Mouse (Mus musculus): Measurements from ENCODE around the gene Zfp990. TPM values are rescaled to one million over a fixed set of nuclear protein-coding genes. Genes with fewer than 3 reads are reported as not detected.
"Not testable (repeated sequence)": the region's sequence is repeated elsewhere in the genome, so short reads cannot be mapped to it uniquely, and the experiment has no call there.

The Zfp990 gene
- under 1 TPM; 0.12 to 0.22 TPM for total RNA-seq (2021)
- long read RNA-seq, experiment 1 = 0 reads
- long read RNA-seq, experiment 2 = 0 reads

DNA sequence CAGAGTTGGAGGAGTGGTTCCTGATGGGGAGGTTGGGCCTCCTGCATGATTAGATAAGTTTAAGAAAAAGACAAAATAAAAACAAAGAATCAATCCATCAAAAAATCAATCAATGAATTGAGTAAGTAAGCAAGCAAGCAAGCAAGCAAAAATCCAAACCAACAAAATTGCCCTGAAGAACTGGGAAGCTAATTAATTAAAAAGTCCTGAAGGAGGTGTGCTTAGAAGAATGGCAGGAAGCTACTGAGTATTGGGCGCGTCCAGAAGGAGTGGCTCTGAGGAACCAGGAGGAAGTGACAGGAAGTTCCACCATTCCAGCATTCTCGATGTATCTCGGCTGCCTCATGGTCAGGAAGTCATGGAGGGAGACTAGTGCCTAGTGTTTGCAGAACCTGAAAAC is at the start of gene Zfp990:
Zfp990 (plus strand) TSS at position 301 of the 400 bp plus-strand sequence.
- DNase-seq; intact Hi-C loops (cut with DNase I; ENCODE audit: low total_unique reads): not testable (repeated sequence)

DNA sequence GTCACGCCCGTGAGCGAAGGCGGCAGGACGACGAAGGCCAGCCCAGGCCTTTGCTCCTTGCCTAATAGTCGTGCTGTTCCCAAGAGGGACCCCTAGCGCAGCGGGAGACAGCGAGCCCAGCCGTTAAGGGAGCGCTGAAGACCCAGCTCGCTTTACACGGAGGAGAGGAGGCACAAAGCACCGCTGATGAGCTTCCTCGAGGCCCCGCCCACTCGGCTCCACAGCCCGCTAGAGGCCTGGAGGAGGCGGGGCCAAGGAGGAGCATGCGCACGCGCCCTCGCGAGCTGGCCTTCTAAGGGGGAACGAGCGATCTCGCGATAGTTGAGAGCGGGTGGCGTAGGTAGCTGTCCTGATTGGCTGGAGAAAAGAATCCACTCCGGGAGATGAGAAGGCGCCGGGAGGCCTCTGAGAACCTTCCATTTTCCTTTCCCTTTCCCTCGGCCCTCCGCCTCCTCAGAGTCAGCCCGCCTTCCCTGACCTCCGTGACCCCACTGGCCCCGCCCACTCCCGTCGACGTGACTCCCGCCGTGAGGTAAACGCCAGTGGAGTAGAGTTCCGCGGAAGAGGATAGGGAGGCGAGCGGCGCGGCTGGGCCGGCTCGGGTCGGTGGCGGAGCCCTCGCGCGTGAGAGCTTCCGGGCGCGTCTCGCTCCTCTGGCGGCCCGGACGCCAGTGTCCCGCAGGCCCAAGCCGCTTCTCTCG is 46.9 kb upstream of the Zfp990 start:
- DNase-seq; intact Hi-C loops (cut with DNase I; ENCODE audit: low total_unique reads): not testable (repeated sequence)

DNA sequence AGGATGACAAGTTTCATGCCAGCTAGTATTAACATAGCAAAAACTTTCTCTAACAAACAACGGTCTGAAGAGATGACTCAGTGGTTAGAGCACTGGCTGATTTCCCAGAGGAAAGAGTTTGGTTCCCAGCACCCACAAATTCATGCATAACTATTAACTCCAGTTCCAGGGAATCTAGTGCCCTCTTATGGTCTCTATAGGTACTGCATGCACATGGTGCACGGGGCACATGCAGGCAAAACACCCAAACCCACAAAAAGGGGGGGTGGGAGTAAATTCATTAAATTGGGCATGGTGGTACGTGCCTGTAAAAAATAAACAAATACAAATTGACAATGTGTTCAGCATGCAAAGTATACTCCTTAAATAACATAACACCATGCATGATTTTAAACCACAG is 32.4 kb upstream of the Zfp990 start:
- no peak for DNase-seq
- intact Hi-C loops (cut with DNase I; ENCODE audit: low total_unique reads) = no loop called here

DNA sequence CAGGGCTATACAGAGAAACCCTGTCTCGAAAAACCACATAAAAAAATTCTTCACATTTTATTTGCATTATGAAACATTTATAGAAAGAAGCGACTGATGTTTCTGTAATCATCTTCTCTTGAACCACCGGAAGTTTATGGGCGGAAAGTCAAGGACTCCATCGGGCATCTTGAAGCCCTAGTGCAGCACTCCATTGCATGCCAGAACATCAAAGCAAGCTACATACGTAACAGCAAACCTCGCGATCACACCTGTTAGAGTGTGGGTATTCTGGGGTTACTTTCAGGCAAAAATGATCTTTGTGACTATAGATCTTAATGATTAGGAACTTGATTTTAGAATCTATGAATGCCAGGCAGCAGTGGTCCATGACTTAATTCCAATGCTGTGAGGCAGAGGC is 29.9 kb upstream of the Zfp990 start:
- intact Hi-C loops (cut with DNase I; ENCODE audit: low total_unique reads) = not testable (repeated sequence)

DNA sequence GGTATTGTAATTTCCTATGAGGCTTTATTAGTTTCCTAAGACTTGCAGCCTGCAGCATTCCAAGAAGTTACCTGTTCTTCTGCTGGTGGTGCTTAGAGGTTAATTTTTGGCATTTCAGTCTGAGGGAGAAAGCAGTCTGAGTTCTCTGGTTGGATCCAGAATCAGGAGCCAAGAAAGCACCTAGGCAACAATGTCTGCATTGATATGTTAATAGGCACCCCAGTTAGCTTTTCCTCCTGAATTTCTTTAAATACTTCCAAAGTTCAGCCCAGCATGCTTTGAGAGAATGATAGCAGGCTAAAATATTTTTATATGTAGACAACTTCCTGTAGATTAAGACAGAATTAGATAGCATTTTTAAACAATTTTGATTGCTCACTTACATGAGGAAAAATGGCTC is 21.2 kb upstream of the Zfp990 start:
- intact Hi-C loops (cut with DNase I; ENCODE audit: low total_unique reads) = no loop called here
- DNase-seq = no peak

More for the DNA sequence above, 29.9 kb upstream of the Zfp990 start:
- DNase-seq = not testable (repeated sequence)

DNA sequence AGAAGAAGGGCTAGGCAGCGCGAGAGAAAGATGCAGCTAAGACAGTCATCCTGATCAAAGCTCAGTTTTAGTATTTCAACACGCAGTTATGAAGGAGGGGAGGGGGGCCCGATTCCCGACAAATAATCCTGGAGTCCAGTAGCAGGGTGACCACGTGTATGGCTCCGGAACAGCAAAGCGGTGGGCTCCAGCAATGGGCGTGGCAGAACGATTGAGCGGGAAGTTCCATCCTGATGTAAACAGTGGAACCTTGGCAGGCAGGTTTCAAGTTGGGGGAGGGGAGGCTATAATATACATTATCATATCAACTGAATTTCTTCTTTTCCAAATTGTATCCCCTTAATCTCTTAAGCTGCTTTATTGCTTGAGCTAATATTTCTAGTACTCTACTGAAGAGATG is 18.4 kb upstream of the Zfp990 start:
- intact Hi-C loops (cut with DNase I; ENCODE audit: low total_unique reads) = no loop called here
- no peak for DNase-seq

DNA sequence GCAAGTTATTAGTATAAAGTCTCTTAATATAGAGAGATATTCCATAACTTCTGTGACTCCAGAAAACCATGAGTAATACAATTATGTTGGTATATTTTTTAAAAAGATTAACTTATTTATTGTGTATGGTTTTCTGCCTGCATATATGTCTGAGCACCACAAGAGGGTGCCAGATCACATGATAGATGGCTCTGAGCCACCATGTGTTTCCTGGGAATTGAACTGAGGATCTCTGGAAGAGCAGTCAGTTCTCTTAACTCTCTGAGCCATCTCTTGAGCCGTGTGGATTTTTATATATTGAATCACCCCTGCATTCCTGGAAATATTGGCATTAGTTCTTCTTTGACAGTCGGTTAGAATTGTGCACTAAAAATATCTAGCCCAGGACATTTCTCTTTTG is 17.2 kb upstream of the Zfp990 start:
- DNase-seq; intact Hi-C loops (cut with DNase I; ENCODE audit: low total_unique reads): not testable (repeated sequence)

DNA sequence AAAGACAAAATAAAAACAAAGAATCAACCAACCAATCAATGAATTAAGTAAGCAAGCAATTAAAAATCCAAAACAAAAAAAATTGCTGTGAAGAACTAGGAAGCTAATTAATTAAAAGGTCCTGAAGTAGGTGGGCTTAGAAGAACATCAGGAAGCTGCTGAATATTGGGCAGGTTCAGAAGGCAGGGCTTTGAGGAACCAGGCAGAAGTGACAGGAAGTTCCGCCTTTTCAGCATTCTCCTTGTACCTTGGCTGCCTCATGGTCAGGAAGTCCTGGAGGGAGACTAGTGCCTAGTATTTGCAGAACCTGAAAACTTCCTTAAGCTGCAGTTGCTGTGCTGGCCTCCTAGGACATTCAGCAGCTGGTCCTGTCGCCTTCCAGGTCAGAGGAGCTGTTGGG is 4.1 kb downstream of the Zfp990 start:
- intact Hi-C loops (cut with DNase I; ENCODE audit: low total_unique reads); DNase-seq: not testable (repeated sequence)

DNA sequence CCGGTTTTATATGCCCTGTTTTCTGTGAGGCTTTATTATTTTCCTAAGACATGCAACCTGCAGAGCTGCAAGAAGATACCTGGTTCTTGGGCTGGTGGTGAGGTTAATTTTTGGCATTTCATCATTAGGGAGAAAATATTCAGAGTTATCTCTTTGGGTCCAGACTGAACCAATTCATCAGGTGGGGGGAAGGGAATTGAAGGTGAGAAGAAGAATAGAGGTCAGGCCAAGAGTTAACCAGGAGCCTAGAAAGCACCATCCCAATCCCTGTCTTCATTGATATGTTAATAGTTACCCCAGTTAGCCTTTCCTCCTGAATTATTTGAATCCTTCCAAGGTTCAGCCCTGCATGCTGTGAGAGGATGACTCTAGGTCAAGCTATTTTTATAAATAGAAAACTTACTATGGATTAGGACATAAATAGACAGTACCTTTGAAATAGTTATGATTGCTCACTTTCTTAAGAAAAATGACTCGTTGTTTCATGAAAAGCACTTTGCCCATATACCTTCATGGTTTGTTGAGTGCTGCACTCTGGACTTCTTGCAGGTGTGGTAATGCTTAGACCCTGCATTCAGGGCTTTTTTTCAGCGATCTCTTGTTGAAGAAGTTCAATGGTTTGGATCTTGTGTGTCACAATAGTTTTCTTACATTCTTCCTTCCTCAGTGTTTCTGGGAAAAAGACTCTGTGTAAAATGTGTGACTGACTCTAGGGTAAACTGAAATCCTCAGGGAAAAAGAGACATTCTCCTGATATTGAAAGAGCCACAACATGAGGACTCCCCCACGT is 5.4 kb downstream of the Zfp990 start:
- DNase-seq; intact Hi-C loops (cut with DNase I; ENCODE audit: low total_unique reads): not testable (repeated sequence)

DNA sequence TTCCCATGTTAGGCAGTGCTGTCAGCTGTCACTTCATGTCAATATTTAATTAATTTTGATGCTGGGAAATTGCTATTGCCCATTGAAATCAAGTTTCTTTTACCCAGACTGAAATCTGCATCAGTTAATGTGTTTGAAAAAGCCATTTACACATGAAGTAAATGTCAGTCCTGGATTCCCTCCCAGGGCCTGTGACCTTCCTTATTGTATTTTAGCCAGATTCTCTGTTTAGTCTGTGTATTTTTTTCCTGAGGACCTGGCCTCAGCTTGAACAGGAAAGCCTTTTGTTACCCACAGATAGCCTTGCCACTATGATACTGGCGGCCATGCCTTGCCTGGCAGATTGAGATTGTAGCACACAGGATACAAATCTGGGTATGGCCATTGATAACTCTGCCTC is 6.8 kb downstream of the Zfp990 start:
- intact Hi-C loops (cut with DNase I; ENCODE audit: low total_unique reads); DNase-seq: not testable (repeated sequence)

DNA sequence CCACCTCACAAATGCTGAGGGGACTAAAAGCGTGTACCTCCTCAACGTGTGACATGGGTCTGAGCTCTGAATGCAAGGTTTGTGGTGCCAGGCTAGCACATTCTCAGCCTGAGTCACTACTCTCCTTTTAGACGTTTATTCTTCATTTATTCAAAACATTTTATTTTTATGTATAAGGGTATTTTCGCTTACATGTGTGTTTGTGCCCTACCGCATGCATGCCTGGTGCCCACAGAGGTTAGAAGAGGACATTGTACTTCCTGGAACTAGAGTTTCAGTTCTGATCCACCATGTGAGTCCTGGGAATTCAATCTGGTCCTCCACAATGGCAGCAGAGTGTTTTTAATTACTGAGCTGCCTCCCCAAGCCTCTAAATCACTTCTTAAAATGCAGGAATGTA is 33.3 kb downstream of the Zfp990 start:
- intact Hi-C loops (cut with DNase I; ENCODE audit: low total_unique reads); DNase-seq: not testable (repeated sequence)

DNA sequence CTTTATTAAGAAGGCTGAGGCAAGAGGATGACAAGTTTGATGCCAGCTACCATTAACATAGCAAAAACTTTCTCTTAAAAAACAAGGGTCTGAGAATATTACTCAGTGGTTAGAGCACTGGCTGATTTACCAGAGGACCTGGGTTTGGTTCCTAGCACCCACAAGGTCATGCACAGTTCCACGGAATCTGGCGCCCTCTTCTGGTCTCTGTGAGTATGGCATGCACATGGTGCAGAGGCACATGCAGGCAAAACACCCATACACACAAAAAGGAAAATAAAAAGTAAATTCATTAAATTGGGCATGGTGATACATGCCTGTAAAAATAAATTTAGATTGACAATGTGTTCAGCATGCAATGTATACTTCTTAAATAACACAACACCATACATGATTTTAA is 34.5 kb downstream of the Zfp990 start:
- DNase-seq; intact Hi-C loops (cut with DNase I; ENCODE audit: low total_unique reads): not testable (repeated sequence)

DNA sequence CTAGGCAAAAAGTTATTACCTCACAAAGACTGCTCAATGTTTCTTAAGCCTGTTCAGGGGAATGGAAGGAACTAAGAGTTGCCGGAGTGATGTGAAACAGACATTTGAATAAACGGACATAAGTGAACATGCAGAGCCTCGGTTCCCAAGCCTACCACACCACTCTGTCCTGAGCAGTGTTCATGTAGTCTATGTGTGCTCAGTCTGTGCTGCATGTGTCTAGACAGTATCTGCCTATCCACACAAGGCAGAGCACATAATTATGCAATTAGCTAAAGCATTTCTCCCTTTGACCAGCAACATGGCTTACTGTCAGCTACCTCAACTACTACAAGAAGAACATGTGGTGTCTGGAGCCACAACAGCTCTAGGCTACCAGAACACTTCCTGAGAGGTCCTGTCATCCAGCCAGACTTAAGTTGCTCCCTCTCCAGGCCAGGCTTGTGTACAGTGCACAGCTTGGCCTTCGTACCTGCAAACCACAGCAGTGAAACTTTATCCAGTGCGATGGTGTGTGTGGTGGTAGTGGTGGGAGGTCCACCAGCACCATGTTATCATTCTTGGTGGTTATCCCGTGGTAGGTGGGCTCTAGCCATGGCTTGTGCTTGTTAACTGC is 35.3 kb downstream of the Zfp990 start:
- DNase-seq; intact Hi-C loops (cut with DNase I; ENCODE audit: low total_unique reads): not testable (repeated sequence)

DNA sequence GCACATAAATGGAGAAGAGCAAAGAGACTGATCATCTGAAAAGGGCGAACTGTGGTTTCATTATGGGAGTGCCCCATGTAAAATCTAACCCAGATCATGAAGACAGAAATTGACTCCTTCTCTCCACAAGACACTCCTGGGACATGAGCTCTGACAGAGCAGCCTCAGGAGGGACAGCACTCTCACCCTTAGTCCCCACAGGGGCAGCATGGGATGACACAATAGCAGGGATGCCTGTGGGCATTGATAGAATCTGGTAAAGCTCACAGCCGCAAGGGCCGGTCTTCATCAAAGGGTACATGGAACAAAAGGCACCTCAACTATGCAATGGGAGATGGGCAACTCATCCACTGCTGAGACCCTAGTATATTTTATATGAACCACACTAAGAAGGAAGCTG is 35.9 kb downstream of the Zfp990 start:
- DNase-seq; intact Hi-C loops (cut with DNase I; ENCODE audit: low total_unique reads): not testable (repeated sequence)

DNA sequence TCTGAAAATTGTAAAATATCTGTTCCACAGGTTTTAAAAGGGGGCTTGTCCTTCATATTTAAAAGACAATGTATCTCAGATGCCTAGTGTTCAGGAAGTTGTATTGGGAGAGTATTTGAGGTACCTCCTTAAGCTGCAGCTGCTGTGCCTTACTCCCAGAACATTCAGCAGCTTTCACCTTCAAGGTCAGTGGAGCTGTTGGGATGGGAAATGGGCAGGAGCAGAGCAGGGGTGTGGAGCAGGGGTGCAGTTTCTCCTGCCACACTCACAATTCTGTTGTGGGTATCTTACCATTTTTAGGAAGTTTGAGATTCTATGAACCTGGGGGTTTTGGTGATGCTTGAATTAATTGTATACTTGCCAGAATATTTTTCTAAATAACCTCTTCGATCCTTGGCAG is 46.1 kb downstream of the Zfp990 start:
- no peak for DNase-seq
- intact Hi-C loops (cut with DNase I; ENCODE audit: low total_unique reads) = no loop called here

DNA sequence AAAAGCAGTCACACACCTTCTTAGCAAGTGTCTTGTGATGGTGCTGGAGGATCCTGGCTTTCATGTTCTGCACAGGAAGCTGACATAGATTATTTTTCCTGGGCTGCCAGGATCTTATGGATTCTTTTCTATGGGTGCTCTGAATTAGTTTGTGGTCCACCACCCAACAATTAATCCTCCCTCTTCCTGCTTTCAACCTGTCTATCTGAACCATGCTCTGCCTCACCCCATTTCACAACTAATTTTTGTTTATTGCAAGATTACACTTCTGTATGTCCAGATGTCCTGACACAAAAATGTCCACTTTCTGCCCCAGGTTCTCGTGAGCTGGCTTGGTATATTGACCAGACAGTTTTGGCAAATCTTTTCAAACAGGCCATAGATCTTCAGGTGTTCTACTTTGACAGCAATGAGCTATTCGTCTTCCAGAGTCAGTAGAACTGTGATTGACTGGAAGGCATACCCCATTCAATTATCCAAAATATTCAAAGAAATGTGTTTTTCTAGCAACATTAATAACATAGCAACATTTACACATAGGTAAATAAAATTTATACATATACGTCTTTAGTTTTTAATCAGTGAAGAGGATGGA is 49.0 kb downstream of the Zfp990 start:
- no peak for DNase-seq
- intact Hi-C loops (cut with DNase I; ENCODE audit: low total_unique reads) = no loop called here

DNA sequence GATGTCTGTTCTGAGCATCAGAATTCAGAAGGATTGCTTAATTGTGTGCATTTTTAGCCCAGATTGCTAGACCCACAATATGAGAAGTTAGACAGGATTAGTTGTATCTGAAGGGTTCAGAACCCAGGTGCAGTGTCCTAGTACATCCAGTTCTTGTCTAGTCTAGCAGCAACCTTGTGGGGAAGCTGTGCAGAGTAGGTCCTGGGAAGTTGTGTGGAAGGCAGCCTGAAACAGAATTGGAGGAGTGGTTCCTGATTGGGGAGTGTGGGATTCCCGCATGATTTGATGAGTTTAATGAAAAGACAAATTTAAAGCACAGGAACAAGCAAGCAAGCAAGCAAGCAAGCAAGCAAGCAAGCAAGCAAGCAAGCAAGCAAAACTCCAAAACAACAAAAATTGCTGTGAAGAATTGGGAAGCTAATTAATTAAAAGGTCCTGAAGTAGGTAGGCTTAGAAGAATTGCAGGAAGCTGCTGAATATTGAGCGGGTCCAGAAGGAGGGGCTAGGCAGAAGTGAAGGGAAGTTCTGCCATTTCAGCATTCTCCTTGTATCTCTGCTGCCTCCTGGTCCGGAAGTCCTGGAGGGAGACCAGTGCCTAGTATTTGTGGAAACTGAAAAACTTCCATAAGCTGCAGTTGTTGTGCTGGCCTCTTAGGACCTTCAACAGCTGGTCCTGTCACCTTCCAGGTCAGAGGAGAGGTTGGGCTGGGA is 53.7 kb downstream of the Zfp990 start:
- intact Hi-C loops (cut with DNase I; ENCODE audit: low total_unique reads) = no loop called here

DNA sequence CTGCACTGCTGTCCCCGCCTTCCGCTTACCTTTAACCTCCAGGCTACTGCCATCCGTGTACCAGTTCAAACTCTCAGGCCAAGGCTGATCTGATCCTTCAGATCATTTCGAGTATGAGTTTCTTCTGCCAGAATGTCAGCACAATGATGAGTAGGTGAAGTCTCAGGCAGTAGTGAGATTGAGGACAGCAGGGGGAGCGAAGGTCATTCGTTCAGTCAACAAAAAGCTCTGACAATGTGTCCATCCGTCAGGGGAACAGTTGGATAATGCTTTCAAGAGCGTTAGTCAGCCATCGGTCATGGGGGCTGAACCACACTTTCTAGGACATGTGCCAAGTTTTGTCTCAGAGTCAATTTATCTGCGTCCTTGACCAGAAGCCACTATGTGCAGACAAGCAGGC is 59.9 kb downstream of the Zfp990 start:
- DNase-seq; intact Hi-C loops (cut with DNase I; ENCODE audit: low total_unique reads): not testable (repeated sequence)

More for the DNA sequence above, 53.7 kb downstream of the Zfp990 start:
- no peak for DNase-seq

DNA sequence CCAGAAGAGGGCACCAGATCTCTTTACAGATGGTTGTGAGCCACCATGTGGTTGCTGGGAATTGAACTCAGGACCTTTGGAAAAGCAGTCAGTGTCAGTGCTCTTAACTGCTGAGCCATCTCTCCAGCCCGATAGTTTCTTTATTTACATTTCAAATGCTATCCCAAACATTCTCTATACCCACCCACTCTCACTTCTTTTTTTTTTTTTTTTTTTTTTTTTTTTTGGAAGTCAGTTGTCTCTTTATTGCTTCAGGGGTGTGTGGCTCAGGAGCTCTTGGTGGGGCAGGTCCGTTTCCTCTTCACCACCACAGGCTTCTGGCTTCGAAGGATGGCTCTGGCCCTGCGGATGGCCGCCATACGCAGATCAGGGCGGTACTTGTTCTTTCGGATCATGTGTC is 66.1 kb downstream of the Zfp990 start:
- DNase-seq; intact Hi-C loops (cut with DNase I; ENCODE audit: low total_unique reads): not testable (repeated sequence)

Measured in gastrocnemius, postnatal 14 days (tissue).